ENCODE assay signal across 11 mouse cellular contexts in genomic region chr2:167305382-167306272, GRCm38 (mm10). TPM values are rescaled to one million over a fixed set of nuclear protein-coding genes. Genes with fewer than 3 reads are reported as not detected.
DNase-seq lines count a peak whose midpoint lies in the region; ATAC-seq and TF ChIP-seq lines count a peak whose summit lies in the region.
"Had no signal": no experiment of that assay in that cellular context is flagged by ENCODE, and none has a peak within 500 bp of the region (broad histone marks: within the 10 kb centered on the region; RNA-seq: fewer than 3 reads in every experiment).

No protein-coding gene starts in this region.

- ATAC-seq in lung, postnatal 0 days, result no peak
- ATAC-seq: forebrain, embryonic 13.5 days had no signal

- peak; percentile 3 for DNase-seq in heart, postnatal 4 days
- no peak for DNase-seq in heart, postnatal 36 days
- peak; percentile 8 for DNase-seq in right cerebral cortex, postnatal 25 days
- DNase-seq in right cerebral cortex, postnatal 36 days (ENCODE audit: low spot score in 2 of 2), result no peak
- peak; percentile 50 for DNase-seq in cerebellum, adult 9-10 months
- peak; percentile 0 to 1 for DNase-seq in layer of hippocampus, postnatal 36 days
- no peak for DNase-seq in heart, postnatal 14 days
- DNase-seq in lung, postnatal 0 days (ENCODE audit: low spot score), result no peak

- intact Hi-C loops in heart, postnatal 36 days (cut with DNase I), result no loop called here
- intact Hi-C loops in heart, postnatal 14 days (cut with DNase I), result no loop called here

- H3K27ac ChIP-seq in lung, postnatal 0 days (ENCODE audit: low read length), result no peak overlapping the region
- H3K27ac ChIP-seq: embryonic facial prominence, embryonic 12.5 days; forebrain, embryonic 13.5 days; limb, embryonic 13.5 days had no signal

- no peak for TF ChIP-seq EP300 in lung, postnatal 0 days (IDR thresholded peaks at IDR 0.05)

- peaks cover 9% of the 10 kb centered on the region; the same call in 1 of the 2 replicates for H3K36me3 ChIP-seq in lung, postnatal 0 days (ENCODE audit: insufficient read depth, low read length)

- H3K9ac ChIP-seq in lung, postnatal 0 days (replicated peaks; ENCODE audit: low read depth), result no peak overlapping the region
- H3K9ac ChIP-seq: embryonic facial prominence, embryonic 12.5 days; forebrain, embryonic 13.5 days; limb, embryonic 13.5 days had no signal

- no peaks in the 10 kb centered on the region for H3K27me3 ChIP-seq in lung, postnatal 0 days (replicated peaks; ENCODE audit: insufficient read depth, low read length)
- H3K27me3 ChIP-seq: embryonic facial prominence, embryonic 12.5 days; forebrain, embryonic 13.5 days; limb, embryonic 13.5 days had no signal

- H3K4me1 ChIP-seq in lung, postnatal 0 days (ENCODE audit: insufficient read depth, low read depth, low read length), result no peaks in the 10 kb centered on the region; the same call in 1 of the 2 replicates

- no peak for TF ChIP-seq CTCF in lung, postnatal 0 days (IDR thresholded peaks at IDR 0.05)

- no peaks in the 10 kb centered on the region for H3K9me3 ChIP-seq in lung, postnatal 0 days (ENCODE audit: low read length)
- H3K9me3 ChIP-seq: embryonic facial prominence, embryonic 12.5 days; forebrain, embryonic 13.5 days; limb, embryonic 13.5 days had no signal

- WGBS in lung, postnatal 0 days, result 88% methylated on average over 12 of the region's 13 CpGs

- no peak overlapping the region for H3K4me2 ChIP-seq in lung, postnatal 0 days (replicated peaks; ENCODE audit: low read depth, low read length)
- H3K4me2 ChIP-seq: embryonic facial prominence, embryonic 12.5 days; forebrain, embryonic 13.5 days had no signal

- no peak overlapping the region for H3K4me3 ChIP-seq in lung, postnatal 0 days (ENCODE audit: low read depth, low read length)
- H3K4me3 ChIP-seq: embryonic facial prominence, embryonic 12.5 days; forebrain, embryonic 13.5 days; limb, embryonic 13.5 days had no signal

RNA-seq across cellular contexts. Expression of gene B4galt5, which starts 43.4 kb away (rescaled TPM):
- total RNA-seq in heart, postnatal 4 days (2021), result 10 to 100 TPM; 30.3 to 33.9 TPM
- total RNA-seq in heart, postnatal 36 days (2021), result 10 to 100 TPM in 1 of 2 experiments, 1 to 10 TPM in 1; 10.0 to 13.5 TPM
- 10 to 100 TPM; 44.2 to 49.7 TPM for total RNA-seq in layer of hippocampus, postnatal 36 days (2021)
- 10 to 100 TPM; 18.5 to 19.8 TPM for total RNA-seq in heart, postnatal 14 days (2021)
- 10.3 and 12.2 TPM in 2 replicates for polyA plus RNA-seq in lung, postnatal 0 days (2015; fragmentation: Nextera tagmentation; extraction: Ambion mirVana)

Comparison
In these comparisons a context has a peak if more than half of its experiments do, and no peak if none do; other contexts are left out.
1. DNase-seq: peak in heart, postnatal 4 days (single experiment), right cerebral cortex, postnatal 25 days (single experiment), cerebellum, adult 9-10 months (single experiment) and layer of hippocampus, postnatal 36 days (2 of 2); none in heart, postnatal 36 days (0 of 2), right cerebral cortex, postnatal 36 days (0 of 2), heart, postnatal 14 days (0 of 2) and lung, postnatal 0 days (single experiment).